Mouse (Mus musculus) olfactory bulb, adult 2 months (tissue): ENCODE measurements around the gene Vps52.

Experiments
- CTCF ChIP-seq: fragments of 200-500 bp; IDR thresholded peaks from 2 replicates; pipeline ENCODE4 v1.5.1; 2012; ENCODE audit warnings: low read depth, mild to moderate bottlenecking, low read length, moderate library complexity; ENCODE audit not compliant: insufficient read depth
- POLR2A ChIP-seq: fragments of 200-500 bp; IDR thresholded peaks from 2 replicates; pipeline ENCODE4 v1.6.1; 2012; ENCODE audit warnings: mild to moderate bottlenecking, low read depth, low read length, moderate library complexity; ENCODE audit not compliant: insufficient read depth

DNA sequence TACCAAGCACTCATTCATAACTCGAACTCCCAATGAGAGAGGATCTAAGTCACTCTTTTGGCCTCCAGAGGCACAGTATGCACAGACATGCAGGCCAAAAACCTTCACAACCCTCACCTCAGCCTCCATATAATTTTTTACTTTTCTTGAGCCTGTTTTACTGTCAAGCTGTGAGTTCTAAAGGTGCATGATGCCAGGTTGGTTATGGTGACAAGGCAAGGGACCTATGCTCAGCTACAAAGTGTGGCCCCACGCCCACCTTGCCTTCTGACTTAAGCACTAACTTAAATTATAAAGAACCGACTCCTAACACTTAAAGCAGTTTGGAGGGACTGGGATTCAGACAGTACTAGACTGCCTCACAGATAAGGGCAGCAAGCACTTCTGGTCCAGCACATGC lies 2.3 kb upstream of the Vps52 start:
- TF ChIP-seq CTCF, result no peak
- no peak for TF ChIP-seq POLR2A
